Mouse (Mus musculus): ENCODE measurements around the gene Haus2.

Gene Haus2

DNA sequence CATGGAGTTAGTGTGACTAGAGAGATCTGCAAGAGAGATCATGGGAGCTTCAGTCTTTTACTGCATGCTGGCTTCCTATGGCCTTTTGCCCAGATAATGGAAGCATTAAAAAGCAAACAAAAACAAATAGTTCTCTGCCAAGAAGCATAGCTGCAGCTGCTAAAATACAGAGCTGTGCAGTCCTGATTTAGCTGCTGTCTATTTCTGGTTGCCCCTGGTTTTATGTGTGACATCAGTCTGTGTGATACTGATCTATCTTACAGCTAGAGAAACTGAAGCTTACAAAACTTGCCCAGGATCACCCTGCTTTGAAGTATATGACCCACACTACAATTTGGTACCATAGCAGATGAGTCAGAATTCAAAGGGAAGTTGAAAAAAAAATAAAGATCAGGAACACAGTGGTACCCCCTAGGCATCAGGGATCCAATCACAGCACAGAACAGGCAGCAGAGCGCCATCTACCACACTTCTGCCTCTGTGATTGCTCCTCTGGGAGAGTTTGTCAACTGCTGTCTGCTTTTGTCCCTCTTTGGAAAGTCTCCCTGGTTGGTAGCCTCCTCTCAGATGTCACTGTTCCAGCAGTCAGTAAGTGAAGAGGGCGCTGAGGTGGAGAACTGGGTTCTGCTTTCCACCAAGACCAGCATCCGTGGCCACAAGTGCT is 54.4 kb downstream of the Haus2 start:
- no peak for DNase-seq (ENCODE audit: low spot score)

DNA sequence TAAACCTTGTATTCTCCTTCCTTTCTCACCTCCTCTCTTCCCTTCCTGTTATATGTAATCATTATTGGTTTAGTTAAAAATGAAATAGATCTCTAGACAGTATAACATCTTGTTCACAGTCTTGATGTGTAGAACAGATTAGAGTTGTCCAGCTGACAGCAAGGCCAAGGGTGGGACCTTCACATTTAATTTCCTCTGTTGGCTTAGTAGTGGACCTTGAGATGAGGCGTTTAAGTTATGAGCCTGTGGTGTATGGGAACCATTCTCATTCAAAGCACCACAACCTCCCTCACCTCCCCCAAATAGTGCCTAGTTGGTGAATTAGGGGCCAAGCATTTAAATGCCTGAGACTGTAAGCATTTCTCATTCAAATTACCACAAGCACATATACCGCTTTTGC is 58.3 kb downstream of the Haus2 start:
- DNase-seq (ENCODE audit: low spot score), result no peak

DNA sequence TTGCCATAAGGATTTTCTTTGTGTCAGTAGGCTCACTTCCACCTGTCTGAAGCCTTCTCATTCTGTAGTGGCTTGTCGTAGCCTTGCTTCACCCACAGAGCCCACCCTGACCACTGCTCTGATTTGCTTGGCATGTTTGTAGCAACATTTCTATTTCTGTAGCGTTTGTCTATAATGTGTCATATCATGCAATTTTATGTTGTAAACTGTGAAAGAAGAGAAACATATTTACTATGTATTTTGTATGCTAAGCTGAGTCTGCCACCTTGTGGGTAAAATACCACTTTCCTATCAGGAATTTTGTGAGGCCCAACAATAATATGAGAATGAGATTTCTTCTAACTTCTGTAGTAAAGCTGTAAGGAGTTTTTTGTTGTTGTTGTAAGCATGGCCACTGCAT is 61.1 kb downstream of the Haus2 start:
- DNase-seq (ENCODE audit: low spot score), result no peak

Data from lung, postnatal 25 days (tissue).